Mouse (Mus musculus) lung, adult 18-20 months (tissue): ENCODE measurements at regions not wholly inside any gene's neighbourhood (a gene's known extent, or its start where the extent isn't known, plus 50 kb on each side); places are given as distances from the start of the nearest gene placed in this dataset.

Experiments
- DNase-seq, 2 experiments: peaks; one replicate each; pipeline ENCODE4 v3.0.0; 2022; ENCODE audit warnings: mixed read lengths in 2 of 2

- no peak for DNase-seq
Observed at GRCm38 (mm10) chr16:5537286-5538204, 281.8 kb upstream of the Eef2kmt start.

- DNase-seq = no peak
Observed at GRCm38 (mm10) chr16:5536515-5536972, 280.8 kb upstream of the Eef2kmt start.

GRCm38 (mm10) chr16:5535414-5535813 is 279.6 kb upstream of the Eef2kmt start:
- DNase-seq = no peak

GRCm38 (mm10) chr16:5534862-5535261 is 279.1 kb upstream of the Eef2kmt start:
- no peak for DNase-seq

GRCm38 (mm10) chr16:5534385-5534784 is 278.6 kb upstream of the Eef2kmt start:
- no peak for DNase-seq

- peak; percentile 3 to 5 for DNase-seq
Observed at GRCm38 (mm10) chr16:5532281-5532680, 276.5 kb upstream of the Eef2kmt start.

GRCm38 (mm10) chr16:5529823-5530222 is 274.0 kb upstream of the Eef2kmt start:
- peak; percentile 13 to 15 for DNase-seq

GRCm38 (mm10) chr16:5527936-5528335 is 272.2 kb upstream of the Eef2kmt start:
- peak in 1 of 2 experiments; percentile 2 for DNase-seq

GRCm38 (mm10) chr16:5524375-5524774 is 268.6 kb upstream of the Eef2kmt start:
- no peak for DNase-seq

- no peak for DNase-seq
Observed at GRCm38 (mm10) chr16:5523402-5524021, 267.7 kb upstream of the Eef2kmt start.

- DNase-seq = no peak
Observed at GRCm38 (mm10) chr16:5517746-5518145, 262.0 kb upstream of the Eef2kmt start.

GRCm38 (mm10) chr16:5515867-5516266 is 260.1 kb upstream of the Eef2kmt start:
- no peak for DNase-seq

GRCm38 (mm10) chr16:5507261-5507660 is 251.5 kb upstream of the Eef2kmt start:
- no peak for DNase-seq

GRCm38 (mm10) chr16:5501961-5502360 is 246.2 kb upstream of the Eef2kmt start:
- DNase-seq = no peak

GRCm38 (mm10) chr16:5496051-5496685 is 240.4 kb upstream of the Eef2kmt start:
- no peak for DNase-seq

GRCm38 (mm10) chr16:5493352-5493751 is 237.6 kb upstream of the Eef2kmt start:
- DNase-seq = no peak

GRCm38 (mm10) chr16:5487259-5487658 is 231.5 kb upstream of the Eef2kmt start:
- DNase-seq = no peak

GRCm38 (mm10) chr16:5483337-5483736 is 227.6 kb upstream of the Eef2kmt start:
- DNase-seq = no peak

- DNase-seq = no peak
Observed at GRCm38 (mm10) chr16:5480148-5480547, 224.4 kb upstream of the Eef2kmt start.

- no peak for DNase-seq
Observed at GRCm38 (mm10) chr16:5478970-5479369, 223.2 kb upstream of the Eef2kmt start.

- peak; percentile 11 to 21 for DNase-seq
Observed at GRCm38 (mm10) chr16:5471321-5471720, 215.5 kb upstream of the Eef2kmt start.

GRCm38 (mm10) chr16:5467587-5467986 is 211.8 kb upstream of the Eef2kmt start:
- DNase-seq = no peak

- no peak for DNase-seq
Observed at GRCm38 (mm10) chr16:5466760-5467159, 211.0 kb upstream of the Eef2kmt start.
